Mouse (Mus musculus): ENCODE measurements around the gene Cfl1.

Gene Cfl1

DNA sequence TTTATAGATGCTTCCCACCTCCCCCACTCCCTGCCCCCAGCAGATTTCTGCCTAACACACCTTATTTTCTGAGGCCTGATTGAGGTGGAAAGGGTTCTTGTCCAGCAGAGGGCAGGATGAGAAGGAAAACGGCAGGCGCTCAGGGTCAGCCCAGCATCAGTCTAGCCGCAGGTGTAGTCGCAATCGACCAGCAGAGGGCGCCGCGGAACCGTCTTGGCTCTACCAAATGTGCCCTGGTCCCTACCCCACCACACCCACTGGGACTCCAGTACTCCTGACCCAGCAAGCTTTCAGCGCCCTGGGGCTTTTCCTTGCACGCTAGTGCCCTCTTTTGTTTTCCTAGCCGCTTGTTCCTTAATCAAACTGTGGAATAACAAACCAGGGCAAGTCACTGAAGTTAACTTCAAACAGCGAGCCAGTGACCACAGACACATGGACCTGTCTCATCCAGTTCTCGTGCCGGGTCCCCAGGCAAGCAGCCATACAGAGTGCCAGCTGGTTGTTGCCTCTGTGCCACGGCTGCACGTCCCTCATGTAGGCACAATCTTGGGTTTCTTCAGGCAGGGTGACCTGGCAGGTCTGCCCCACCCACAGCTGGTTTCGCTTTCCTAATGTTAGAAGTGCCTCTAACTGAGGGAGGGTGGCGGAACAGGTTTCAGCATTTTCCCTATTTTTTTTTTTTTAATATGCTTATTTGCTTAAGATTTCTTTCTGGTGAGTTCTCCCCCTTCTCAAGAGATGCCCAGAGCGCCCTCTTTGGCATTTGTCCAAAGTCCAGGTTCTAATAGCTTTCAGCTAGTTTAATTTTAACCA is 39.3 kb downstream of the Cfl1 start:
- peak; percentile 91 for DNase-seq (ENCODE audit: low spot score)

DNA sequence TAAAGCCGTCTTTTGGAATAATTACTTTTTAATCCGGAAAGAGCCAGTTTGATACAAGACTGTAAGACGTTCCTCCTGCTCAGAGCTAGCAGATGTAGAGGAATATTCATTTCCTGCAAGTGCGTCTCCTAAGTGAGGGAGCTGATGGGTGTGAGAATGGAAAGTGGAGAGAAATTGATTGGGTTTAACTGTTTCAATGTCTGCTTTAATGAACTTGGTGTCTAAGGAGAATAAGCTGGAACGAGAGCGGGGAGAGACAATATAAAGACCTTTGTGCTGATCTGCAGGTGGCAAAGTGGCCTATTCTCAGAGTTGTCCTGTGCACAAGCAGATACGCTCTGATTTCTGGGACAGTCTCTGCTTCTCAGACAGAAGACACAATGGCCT is 39.9 kb downstream of the Cfl1 start:
- DNase-seq (ENCODE audit: low spot score): no peak

DNA sequence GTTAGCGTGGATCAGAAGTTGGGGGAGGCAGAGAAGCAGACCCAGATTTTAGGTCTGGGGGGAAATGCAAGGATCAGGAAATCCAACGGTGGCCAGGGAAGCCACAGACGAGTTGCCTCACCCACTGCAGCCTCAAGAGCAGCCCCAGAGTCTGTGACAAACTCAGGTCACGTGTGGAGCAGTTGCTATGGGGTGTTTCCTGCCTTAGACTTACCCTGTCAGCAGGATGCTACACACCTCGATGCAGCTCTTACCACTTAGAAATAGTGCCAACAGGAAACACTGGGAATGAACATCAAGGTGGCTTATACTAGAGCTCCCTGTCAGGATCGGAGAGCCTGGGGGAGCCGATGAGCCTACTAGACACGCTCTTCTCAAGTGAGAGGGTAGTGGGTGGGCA is 42.3 kb downstream of the Cfl1 start:
- DNase-seq (ENCODE audit: low spot score): no peak

DNA sequence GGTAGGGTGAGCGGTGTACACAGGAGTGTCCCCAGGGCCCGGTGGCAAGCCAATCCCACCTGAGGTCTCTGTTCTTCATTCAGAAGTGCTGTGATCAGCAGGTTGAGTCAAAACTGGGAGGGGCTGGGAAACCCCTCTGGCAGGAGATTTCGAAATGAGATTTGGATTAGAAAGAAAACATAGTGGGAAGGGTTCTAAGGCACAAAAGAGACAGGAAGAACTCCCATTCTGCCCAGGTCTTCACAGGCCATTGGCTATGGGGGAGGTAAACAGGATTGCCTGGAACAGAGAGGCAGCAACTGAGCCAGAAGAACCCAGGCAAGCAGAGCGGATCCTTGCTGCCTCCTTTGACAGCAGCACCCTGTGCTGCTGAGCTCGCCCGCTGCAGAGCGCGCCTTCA is 48.5 kb downstream of the Cfl1 start:
- DNase-seq (ENCODE audit: low spot score): no peak

DNA sequence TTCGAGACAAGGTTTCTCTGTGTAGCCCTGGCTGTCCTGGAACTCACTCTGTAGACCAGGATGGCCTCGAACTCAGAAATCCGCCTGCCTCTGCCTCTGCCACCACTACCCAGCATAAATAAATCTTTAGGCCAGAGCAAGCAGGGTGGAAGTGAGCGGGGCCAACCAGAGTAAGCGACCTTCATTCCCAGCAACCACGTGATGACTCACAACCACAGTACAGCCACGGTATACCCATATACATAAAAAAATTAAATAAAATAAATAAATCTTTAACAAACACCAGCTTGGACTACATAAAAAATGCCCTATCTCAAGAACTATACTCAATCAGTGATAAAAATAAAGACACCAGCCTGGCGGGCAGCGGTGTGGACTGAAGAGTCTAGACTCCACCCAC is 53.1 kb downstream of the Cfl1 start:
- DNase-seq (ENCODE audit: low spot score): no peak

DNA sequence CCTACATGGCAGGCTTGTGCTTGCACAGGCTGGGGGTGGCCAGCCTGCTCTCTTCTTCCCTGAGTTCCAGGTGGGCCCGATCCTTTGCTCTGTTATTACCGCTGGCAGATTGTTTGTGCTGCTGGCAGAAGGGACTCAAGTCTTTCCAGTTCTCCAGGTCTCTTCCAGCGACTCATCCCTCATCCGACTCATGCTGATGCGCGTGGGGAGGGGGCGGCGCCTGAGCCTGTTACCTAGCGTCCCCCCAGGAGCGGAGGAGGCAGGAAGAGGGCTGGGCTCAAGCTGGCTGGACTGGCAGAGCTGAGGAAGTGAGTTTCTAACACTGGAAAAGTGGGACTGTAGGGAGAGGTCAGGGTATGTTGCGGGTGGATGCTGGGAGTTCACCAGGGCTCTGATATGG is 53.8 kb downstream of the Cfl1 start:
- no peak for DNase-seq (ENCODE audit: low spot score)

Data from spleen, adult 12 weeks (tissue).